Mouse (Mus musculus): ENCODE results near the gene Tff3. TPM values are rescaled to one million over a fixed set of nuclear protein-coding genes. Genes with fewer than 3 reads are reported as not detected.

Gene Tff3
- polyA plus RNA-seq, 2 experiments: 0.33 TPM; not detected in 1

DNA sequence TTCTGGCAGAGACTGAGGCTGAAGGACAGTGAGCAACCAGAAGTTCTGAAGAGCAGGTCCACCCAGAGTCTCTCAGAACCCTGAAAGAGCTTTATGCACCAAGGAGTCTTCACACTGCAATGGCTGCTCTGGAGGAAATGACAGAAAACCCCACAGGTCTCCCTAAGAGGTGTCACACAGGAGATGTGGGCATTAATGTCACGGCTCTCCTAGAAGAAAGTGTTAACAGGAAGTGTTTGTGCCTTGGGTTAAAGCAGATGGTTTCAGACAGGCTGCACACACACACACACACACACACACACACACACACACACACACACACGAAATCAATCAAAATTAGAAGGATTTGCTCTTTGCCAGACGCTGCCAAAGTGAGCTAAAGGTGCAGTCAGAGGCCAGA, 6.8 kb upstream of the Tff3 start:
- ATAC-seq (ENCODE audit: low FRiP score, low read depth) (no peak), DNase-seq (ENCODE audit: low spot score) (no peak)
- H3K4me3 ChIP-seq (replicated peaks; ENCODE audit: low read length): no peak overlapping the region
- no peaks in the 10 kb centered on the region for H3K36me3 ChIP-seq (ENCODE audit: control insufficient read depth, insufficient read depth, low read length)
- TF ChIP-seq POLR2A (IDR thresholded peaks at IDR 0.05; ENCODE audit: borderline replicate concordance, extremely low read depth, insufficient read depth, insufficient read length): no peak
- H3K27ac ChIP-seq (replicated peaks; ENCODE audit: low read depth, low read length): no peak overlapping the region
- H3K27me3 ChIP-seq (ENCODE audit: control insufficient read depth, insufficient read depth, low read length): no peaks in the 10 kb centered on the region
- no peaks in the 10 kb centered on the region for H3K9me3 ChIP-seq (ENCODE audit: control insufficient read depth, low read length)
- H3K9ac ChIP-seq (ENCODE audit: low read depth, low read length, severe bottlenecking): no peak overlapping the region
- no peak overlapping the region for H3K4me2 ChIP-seq (replicated peaks; ENCODE audit: low read depth, low read length, severe bottlenecking)
- no peaks in the 10 kb centered on the region for H3K4me1 ChIP-seq (ENCODE audit: control insufficient read depth, insufficient read depth, low read length)
- 28% methylated on average over 3 of the region's 3 CpGs for WGBS

DNA sequence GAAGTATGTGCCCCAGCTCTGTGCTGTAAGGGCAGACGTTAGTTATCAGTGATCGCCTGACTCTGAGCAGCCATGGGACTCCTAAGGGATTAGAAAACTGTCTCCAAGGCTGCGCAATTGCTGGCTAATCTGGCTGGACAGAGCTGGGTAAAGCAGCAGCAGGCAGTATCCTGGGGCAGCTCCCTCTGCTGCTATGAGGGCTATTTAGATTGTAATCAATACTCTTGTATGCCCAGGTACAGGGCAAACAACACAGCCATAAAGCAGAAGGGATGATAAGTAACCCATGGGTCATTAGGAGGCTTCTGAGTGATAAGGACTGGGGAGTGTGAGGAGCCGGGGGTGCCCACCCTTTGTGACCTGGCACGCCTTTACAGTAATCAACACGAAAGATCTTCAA, 5.5 kb upstream of the Tff3 start:
- H3K4me2 ChIP-seq (replicated peaks; ENCODE audit: low read depth, low read length, severe bottlenecking): no peak overlapping the region
- H3K9me3 ChIP-seq (ENCODE audit: control insufficient read depth, low read length): no peaks in the 10 kb centered on the region
- no peak for ATAC-seq (ENCODE audit: low FRiP score, low read depth)
- no peaks in the 10 kb centered on the region for H3K4me1 ChIP-seq (ENCODE audit: control insufficient read depth, insufficient read depth, low read length)
- no peak overlapping the region for H3K4me3 ChIP-seq (replicated peaks; ENCODE audit: low read length)
- H3K36me3 ChIP-seq (ENCODE audit: control insufficient read depth, insufficient read depth, low read length): no peaks in the 10 kb centered on the region
- 82% methylated on average over 6 of the region's 6 CpGs for WGBS
- TF ChIP-seq POLR2A (IDR thresholded peaks at IDR 0.05; ENCODE audit: borderline replicate concordance, extremely low read depth, insufficient read depth, insufficient read length): no peak
- H3K9ac ChIP-seq (ENCODE audit: low read depth, low read length, severe bottlenecking): no peak overlapping the region
- H3K27ac ChIP-seq (replicated peaks; ENCODE audit: low read depth, low read length): no peak overlapping the region
- no peaks in the 10 kb centered on the region for H3K27me3 ChIP-seq (ENCODE audit: control insufficient read depth, insufficient read depth, low read length)
- no peak for DNase-seq (ENCODE audit: low spot score)

DNA sequence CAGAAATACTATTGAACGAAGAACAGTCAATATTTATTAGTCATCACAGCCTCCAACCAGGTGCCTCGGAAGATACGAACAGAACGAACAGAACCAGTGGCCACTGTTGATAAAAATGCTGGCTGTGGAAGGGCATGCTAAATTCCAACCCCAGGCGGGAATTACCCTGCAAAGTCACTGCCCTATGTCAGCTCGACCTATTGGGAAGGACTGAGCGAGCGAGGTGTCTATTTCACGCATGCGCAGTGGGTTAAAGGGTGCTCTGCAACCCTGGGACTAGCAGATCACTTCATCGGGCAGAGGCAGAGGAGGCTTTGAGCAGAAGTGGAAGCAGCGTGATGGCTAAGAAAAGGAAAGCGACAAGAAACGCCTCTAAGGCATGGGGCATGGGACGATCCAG, 4.3 kb upstream of the Tff3 start:
- DNase-seq (ENCODE audit: low spot score): no peak

DNA sequence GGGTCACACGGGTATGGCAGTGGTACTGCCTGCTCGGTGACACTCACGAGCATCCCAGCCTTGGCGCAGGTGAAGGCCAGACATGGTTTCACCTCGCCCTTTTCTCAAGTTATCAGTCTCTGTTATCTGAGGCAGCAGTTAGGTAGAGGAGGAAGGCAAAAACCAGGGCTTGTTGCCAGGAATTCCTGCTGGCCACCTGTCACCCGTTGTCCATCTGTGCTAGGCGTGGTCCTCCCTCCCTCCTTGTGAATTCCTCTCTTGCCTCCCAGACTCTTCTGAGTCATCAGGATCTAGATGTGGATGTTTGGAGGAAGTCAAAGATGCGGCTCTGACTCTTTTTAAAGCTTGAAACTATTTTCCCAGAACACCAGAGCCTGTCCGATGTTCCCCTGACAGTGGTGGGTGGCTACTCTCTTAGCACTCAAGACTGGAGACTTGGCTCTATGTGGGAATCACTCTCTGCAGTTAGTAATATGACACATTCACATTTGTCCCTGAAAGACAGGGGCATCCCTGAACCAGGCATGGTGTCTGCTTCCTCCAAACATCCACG, 1.9 kb upstream of the Tff3 start:
- no peak overlapping the region for H3K9ac ChIP-seq (ENCODE audit: low read depth, low read length, severe bottlenecking)
- no peak for DNase-seq (ENCODE audit: low spot score)
- no peak overlapping the region for H3K4me3 ChIP-seq (replicated peaks; ENCODE audit: low read length)
- no peak for TF ChIP-seq POLR2A (IDR thresholded peaks at IDR 0.05; ENCODE audit: borderline replicate concordance, extremely low read depth, insufficient read depth, insufficient read length)
- ATAC-seq (ENCODE audit: low FRiP score, low read depth): no peak
- H3K4me1 ChIP-seq (ENCODE audit: control insufficient read depth, insufficient read depth, low read length): no peaks in the 10 kb centered on the region
- H3K27ac ChIP-seq (replicated peaks; ENCODE audit: low read depth, low read length): no peak overlapping the region
- H3K4me2 ChIP-seq (replicated peaks; ENCODE audit: low read depth, low read length, severe bottlenecking): no peak overlapping the region
- H3K27me3 ChIP-seq (ENCODE audit: control insufficient read depth, insufficient read depth, low read length): no peaks in the 10 kb centered on the region
- 80% methylated on average over 10 of the region's 10 CpGs for WGBS
- H3K9me3 ChIP-seq (ENCODE audit: control insufficient read depth, low read length): no peaks in the 10 kb centered on the region
- no peaks in the 10 kb centered on the region for H3K36me3 ChIP-seq (ENCODE audit: control insufficient read depth, insufficient read depth, low read length)

More for the DNA sequence above, 4.3 kb upstream of the Tff3 start:
- WGBS: 65% methylated on average over 15 of the region's 15 CpGs
- Histone ChIP-seq H3K36me3 (ENCODE audit: control insufficient read depth, insufficient read depth, low read length) (no peaks in the 10 kb centered on the region), H3K27ac (replicated peaks; ENCODE audit: low read depth, low read length) (no peak overlapping the region), H3K9ac (ENCODE audit: low read depth, low read length, severe bottlenecking) (no peak overlapping the region), H3K27me3 (ENCODE audit: control insufficient read depth, insufficient read depth, low read length) (no peaks in the 10 kb centered on the region), H3K4me1 (ENCODE audit: control insufficient read depth, insufficient read depth, low read length) (no peaks in the 10 kb centered on the region), H3K4me3 (replicated peaks; ENCODE audit: low read length) (no peak overlapping the region), H3K4me2 (replicated peaks; ENCODE audit: low read depth, low read length, severe bottlenecking) (no peak overlapping the region), H3K9me3 (ENCODE audit: control insufficient read depth, low read length) (no peaks in the 10 kb centered on the region)
- no peak for ATAC-seq (ENCODE audit: low FRiP score, low read depth)
- TF ChIP-seq POLR2A (IDR thresholded peaks at IDR 0.05; ENCODE audit: borderline replicate concordance, extremely low read depth, insufficient read depth, insufficient read length): no peak

DNA sequence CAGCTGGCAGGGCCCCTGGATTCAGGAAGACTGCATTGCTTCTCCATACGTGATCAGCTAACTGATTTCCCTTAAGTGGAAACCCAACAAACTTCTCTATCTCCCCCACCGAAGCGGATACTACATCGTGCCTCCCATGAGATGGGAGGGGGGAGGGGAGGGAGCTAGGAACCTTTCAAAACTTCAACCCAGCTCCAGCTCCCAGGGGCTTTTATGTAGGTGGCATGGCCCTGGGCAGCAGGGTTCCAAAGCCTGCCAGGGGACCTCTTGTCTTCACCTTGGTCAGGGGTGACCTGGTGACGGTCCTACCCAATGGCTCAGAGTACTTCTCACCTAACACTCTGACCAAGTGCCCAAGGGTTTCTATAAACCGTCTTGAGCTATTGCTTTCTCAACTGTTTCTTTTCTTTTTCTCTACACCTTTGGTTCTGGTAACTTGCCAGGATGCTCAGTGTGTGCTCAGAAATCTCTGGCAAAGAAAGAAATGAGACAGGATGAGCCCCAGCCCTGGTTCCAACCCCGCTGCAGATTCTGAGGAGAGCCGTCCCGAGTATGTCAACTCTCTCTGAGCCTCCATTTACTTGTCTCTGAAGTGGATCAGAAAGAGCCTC, 633 bp downstream of the Tff3 start:
- DNase-seq (ENCODE audit: low spot score) (no peak), ATAC-seq (ENCODE audit: low FRiP score, low read depth) (no peak)
- H3K4me3 ChIP-seq (replicated peaks; ENCODE audit: low read length): no peak overlapping the region
- no peaks in the 10 kb centered on the region for H3K36me3 ChIP-seq (ENCODE audit: control insufficient read depth, insufficient read depth, low read length)
- no peak overlapping the region for H3K9ac ChIP-seq (ENCODE audit: low read depth, low read length, severe bottlenecking)
- 83% methylated on average over 9 of the region's 9 CpGs for WGBS
- no peak overlapping the region for H3K27ac ChIP-seq (replicated peaks; ENCODE audit: low read depth, low read length)
- H3K4me1 ChIP-seq (ENCODE audit: control insufficient read depth, insufficient read depth, low read length): no peaks in the 10 kb centered on the region
- H3K27me3 ChIP-seq (ENCODE audit: control insufficient read depth, insufficient read depth, low read length): no peaks in the 10 kb centered on the region
- no peak overlapping the region for H3K4me2 ChIP-seq (replicated peaks; ENCODE audit: low read depth, low read length, severe bottlenecking)
- H3K9me3 ChIP-seq (ENCODE audit: control insufficient read depth, low read length): no peaks in the 10 kb centered on the region
- no peak for TF ChIP-seq POLR2A (IDR thresholded peaks at IDR 0.05; ENCODE audit: borderline replicate concordance, extremely low read depth, insufficient read depth, insufficient read length)

Data from limb, embryonic 14.5 days (tissue).